Mouse (Mus musculus) gastrocnemius, postnatal 25 days (tissue): ENCODE data around the gene Utp20. TPM values are rescaled to one million over a fixed set of nuclear protein-coding genes. Genes with fewer than 3 reads are reported as not detected.
A peak's percentile ranks its signal among the peaks of the same experiment; 100 is the strongest.
"Not testable (repeated sequence)": the region's sequence is repeated elsewhere in the genome, so short reads cannot be mapped to it uniquely, and the experiment has no call there.

Experiments used
- DNase-seq: peaks from one replicate; pipeline ENCODE4 v3.0.0; 2022
- long read RNA-seq, 2 experiments: library from polyadenylated mRNA; stranded (forward); transcript quantifications; one replicate each; pipeline ENCODE4 v2.0.0; 2021
- total RNA-seq, 2 experiments: library from RNA; stranded (reverse); gene quantifications; 1 replicate in 1 of 2; 2 replicates in 1 of 2; pipeline ENCODE4 v1.2.3; 2021

The Utp20 gene
- total RNA-seq = 10 to 100 TPM in 1 of 2 experiments, 1 to 10 TPM in 1; 9.1 to 10.8 TPM
- long read RNA-seq, experiment 1 = 0 reads
- long read RNA-seq, experiment 2, partial matches to known transcripts = 1 of 1 reads
- long read RNA-seq, experiment 2, other reads (novel, unspliced or antisense) = 0 of 1 reads

DNA sequence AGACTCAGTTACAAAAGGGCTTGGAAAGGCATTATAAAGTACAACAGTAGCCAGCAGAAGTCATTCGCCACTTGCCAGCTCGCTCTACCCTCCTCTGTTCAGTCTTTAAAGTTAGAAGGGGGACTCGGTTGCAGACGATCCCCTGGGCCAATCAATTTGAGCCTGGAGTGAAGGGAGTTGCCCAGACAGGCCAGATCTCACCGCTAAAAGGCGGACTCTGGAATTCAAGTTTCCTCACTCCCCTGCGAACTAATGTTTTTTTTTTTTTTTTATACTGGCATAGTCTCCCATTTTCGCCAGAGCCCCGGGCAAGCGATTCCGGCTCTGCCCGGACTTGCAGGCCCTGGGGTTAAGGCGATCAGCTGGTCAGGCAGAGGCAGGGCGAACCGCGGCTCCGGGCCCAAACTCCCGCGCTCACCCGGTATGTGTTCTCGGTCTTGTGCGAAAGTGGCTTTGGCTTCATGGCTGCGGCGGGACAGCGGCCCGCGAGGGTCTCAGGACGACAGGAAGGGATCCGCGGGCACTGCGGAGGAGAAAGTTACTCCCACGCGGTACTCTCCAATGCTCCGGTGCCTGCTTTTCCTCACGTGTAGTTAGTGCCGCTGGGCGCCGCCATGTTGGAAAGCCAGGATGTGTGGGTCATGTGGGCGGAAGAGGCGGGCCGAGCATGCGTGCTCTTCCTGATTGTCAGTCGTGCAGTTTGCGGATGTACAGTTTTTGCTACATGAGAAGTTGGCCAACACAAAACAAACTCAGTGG, at the start of gene Utp20:
Utp20 (minus strand) TSS at position 617 of the 759 bp plus-strand sequence.
- DNase-seq = peak; percentile 68

DNA sequence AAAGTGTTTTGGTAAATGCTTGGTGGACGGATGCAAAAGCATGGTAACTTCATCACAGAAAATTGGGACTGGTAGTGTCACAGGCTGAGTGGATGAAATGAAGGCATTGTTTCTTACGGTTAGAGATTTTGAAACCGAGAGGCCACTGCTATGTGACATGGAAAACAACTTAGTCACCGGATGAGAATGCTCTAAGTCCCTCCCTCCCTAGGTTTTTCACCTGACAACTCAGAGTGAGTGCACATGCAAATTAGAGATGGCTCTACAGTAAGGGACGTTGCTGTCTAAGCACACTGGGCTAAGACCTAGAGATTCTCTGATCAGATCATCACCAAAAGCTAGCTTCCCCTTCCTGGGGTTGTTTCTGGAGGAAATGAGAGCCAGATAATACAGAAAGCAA, 48.3 kb upstream of the Utp20 start:
- no peak for DNase-seq

DNA sequence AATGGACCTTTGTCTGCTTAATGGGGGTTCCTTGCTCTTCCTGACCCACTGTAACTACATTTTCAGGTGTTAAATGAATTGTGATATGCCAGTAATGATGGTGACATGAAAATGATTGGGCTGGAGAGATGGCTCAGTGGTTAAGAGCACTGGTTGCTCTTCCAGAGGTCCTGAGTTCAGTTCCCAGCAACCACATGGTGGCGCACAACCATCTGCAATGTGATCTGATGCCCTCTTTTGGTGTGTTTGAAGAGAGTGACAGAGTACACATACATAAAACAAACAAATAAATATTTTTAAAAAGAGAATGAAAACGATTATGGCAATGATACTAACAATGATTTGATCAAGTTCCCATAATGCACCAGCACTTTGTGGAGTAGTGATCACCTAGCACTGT, 39.4 kb upstream of the Utp20 start:
- no peak for DNase-seq

DNA sequence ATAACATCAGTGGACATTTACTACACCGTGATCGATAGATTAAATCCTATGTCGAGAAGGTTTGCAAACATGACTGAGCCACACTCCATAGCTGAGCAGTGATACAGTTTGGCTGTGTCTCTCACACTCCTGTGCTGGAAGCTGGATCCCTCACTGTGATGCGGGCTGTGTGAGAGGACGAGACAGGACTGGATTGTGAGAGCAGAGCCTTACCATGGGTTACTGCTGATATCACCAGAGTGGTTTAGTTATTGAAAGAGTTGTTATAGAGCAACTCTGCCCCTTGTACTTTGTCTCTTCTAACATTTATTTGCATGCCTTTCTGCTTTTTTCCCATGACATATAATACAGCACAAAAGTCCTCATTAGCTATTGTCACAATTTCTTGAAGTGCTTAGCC, 35.7 kb upstream of the Utp20 start:
- no peak for DNase-seq

DNA sequence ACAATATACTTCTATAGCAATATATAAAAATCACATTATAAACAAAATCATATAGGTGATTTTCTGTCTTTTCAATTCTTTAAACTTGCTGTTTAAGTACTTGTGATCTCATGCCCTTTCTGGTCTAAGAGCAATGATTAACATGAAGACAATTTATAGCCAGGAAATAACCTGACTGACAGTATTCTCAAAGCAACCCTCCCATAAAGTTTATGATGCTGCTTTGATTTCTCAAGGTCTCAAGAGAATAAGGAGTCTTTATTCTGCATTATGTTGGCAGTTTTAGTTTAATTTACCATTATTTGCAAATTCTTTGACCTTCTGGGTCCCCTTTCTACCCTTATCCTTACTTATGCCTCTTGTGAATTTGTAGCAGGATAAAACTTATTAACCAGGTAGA, 34.8 kb upstream of the Utp20 start:
- DNase-seq = no peak

DNA sequence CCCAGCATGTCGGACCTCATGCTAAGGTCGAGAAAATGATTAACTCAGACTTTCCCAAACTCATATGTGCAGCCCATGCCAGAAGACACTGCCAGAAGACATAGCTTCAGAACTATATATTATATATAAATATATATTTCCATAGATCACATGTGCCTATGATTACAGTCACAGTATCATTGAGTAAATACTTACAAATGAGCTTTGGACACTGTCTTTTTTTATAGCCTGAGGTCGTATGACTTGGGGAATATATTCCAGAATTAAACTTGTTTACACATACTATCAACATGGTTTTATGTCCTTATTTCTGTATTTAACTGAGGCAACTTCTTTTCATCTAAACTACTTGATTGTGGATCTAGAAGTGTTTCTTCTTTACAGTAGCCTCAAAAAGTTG, 34.3 kb upstream of the Utp20 start:
- DNase-seq = no peak

DNA sequence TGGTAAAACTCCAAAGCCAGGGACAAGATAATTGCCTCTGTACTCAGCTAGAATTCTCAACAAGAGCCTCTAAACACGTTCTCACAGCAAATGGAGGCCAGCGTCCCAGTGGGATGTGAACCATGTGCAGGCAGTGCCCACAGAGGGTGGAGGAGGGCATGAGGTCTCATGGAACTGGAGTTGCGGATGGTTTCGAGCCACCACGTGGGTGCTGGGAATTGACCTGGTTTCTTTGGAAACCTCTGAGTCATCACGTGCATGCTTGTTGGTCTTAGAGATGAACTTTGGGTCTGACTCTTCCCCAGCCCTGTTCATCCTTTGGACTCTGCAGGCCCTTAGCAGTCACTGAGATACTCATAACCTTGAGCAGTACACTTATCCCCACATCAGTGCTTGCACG, 26.7 kb upstream of the Utp20 start:
- DNase-seq = no peak

DNA sequence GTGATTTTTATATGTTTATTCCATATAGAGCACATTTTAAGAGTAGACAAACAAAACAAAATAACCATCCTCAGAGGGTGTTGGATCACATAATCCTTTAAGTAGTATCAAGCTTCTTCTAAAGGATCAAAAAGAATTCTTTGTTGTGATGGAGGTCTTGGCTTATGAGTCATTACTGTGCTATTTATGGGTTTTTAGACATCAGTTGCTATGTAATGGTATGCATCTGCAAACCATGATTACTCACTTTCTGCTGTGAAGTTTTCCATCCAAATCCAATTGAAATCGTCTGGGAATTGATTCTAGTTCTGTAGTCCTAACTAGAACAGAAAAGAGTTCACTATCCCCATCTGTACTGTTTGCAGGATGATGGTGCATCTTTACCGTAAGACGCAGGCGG, 23.4 kb upstream of the Utp20 start:
- DNase-seq = no peak

DNA sequence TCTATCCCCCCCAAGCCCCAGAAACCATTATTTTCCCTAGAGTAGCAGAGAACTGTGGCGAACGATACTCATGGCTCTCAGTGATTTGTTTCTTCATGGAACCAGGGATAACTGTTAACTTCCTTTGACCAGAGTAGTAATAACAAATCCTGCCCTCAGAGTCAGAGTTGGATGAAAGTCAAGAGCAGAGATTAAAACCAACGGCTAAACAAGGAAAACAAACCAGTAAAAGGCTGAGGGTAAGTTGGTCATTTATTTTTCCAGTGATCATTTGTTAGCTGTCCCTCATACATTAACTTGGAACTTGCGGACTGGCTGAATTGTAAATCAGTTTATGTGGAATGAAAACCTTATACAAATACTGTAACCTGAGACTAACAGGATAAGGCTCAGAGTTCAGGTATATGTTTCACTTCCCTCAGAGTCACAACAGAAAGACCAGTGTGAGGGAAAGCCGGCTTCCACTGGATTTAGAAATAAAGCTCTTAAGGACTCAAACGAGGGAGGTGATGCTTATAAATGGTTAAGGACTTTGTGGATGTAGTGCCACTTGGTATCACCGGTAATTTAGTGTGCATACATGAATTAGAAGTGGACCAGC, 22.4 kb upstream of the Utp20 start:
- DNase-seq = no peak

DNA sequence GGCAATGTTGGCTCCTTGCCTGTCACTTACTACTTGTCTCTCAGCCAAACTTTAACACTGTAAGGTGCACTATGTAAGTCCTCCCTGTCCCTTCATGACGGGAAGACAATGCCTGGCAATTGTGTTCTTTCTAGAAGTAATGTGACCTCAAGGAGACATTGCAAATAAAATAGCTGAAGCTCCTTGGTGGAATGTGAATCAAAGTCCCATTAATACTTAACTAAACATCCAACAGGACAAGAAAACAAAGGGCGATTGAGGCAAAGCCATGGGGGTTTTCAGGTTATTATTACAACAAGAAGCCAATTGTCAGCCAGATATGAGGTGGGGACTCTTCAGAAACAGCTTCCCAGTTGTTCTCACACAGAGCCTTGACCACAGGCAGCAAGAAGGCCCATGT, 7.6 kb upstream of the Utp20 start:
- DNase-seq = no peak

DNA sequence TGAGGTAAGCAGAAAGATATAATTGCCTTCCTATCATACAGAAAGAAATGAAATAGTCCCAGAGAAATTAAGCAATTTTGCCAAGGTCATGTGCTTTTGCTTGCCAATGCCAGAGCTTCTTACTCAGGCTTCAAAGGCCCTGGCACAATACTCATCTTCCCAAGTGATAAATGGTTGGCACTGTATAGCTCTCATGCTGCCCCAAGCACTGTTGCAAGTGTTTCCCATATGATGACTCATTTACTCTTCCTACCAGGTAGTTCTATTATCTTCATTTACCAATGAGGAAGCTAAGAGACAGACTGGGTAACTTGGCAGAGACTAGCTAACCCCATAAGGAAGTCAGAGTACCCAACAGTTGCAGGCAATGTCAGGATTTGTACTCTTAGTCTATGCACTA, 1.8 kb upstream of the Utp20 start:
- DNase-seq = no peak

DNA sequence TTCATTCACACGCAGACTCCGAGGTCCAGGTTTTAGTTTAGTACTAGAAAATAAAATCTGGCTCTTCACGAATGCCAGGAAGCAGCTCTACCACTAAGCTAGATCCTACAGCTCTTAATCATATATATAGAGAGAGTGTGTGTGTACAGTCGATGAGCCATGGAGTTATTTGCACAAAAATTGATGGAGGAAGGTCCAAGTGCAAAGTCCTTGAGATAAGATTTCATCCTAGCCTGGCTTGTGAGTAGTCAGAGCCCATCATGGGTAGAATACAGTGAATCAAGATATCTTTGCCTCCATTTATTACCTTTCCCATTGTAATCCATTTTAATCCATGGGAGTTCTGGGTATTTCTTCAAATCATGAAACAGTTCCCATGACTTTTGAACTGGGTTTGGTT, 992 bp upstream of the Utp20 start:
- no peak for DNase-seq

DNA sequence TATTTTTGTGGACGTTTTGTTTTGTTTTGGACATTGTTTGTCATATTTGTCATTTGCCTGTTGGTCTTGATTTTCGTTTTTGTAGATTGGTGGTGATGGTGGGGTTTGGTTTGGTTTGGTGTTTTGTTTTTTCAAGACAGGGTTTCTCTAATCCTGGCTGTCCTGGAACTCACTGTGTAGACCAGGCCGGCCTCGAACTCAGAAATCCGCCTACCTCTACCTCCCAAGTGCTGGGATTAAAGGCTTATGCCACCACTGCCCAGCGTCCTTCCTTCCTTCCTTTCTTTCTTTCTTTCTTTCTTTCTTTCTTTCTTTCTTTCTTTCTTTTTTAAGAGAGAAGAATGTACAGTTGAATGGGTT, 323 bp upstream of the Utp20 start:
- DNase-seq = not testable (repeated sequence)

DNA sequence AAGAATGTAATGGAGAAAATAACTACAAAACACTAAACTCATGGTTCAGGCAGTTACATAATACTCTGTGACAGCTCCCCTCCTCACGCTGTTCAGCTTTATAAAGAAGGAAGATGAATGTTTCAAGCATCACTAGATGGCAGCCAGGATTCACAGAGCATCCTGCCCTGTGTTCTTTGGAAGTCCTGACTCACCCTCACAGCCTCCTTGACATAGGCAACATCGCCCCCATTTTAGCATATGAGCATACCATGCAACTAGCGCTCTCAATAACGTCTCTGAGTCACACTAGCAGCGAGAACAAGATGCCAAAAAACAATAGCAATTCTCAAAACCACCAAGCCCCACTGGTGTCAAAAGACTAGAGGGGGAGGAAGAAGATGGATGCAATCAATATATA, 9.3 kb downstream of the Utp20 start:
- no peak for DNase-seq

DNA sequence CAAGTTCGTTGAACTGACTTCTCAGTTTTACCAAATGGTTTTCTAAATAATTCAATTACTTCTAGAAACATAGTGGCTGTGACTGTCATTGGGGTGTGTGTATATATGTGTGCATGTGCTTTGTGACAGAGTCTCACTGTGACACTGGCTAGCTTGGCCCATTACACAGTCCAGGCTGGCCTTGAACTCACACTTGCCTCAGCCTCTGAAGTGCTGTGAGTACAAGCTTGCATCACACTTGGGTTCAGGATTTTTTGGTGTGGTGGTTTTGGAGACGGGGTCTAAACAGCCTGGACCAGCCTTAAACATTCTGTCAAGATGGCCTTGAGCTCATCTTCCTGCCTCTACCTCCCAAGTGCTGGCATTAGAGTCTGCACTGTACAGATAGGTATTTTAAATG, 11.3 kb downstream of the Utp20 start:
- no peak for DNase-seq

DNA sequence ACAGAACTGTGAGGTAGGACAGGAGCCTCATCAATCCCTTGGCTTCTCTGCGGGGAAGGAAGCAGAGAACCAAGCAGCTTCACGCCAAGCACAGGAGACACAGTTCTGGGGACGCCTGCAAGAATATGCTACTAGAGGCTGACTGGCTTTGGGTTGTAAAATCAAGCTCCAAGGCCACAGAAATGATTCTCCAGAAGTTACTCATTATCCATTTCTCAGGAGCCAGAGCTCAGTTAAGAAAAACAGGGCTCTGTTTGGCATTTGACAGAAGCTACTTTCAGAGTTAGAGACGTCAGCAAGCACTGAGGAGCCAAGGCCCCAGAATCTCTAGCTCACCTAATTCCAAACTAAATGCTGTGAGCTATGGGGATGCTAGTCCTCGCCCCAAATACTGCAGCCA, 14.9 kb downstream of the Utp20 start:
- no peak for DNase-seq

DNA sequence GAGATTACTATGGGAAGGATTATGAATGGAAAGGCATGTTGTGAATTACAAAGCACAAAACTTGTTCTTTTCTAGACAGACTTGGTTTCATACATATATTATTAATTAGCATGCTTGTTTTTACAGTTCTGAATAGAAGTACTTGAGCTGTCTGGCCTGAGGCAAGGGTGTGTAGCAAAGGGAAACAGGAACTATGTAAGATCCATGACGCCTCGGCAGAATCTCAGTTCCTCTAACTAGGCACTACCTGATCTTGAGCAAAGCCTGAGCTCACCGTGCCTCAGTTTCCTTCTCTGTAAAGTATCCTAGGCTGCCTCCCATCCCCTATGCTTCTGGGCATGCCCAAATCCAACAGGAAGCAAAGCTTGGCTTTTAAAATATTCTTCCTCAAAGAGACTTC, 24.4 kb downstream of the Utp20 start:
- DNase-seq = no peak

DNA sequence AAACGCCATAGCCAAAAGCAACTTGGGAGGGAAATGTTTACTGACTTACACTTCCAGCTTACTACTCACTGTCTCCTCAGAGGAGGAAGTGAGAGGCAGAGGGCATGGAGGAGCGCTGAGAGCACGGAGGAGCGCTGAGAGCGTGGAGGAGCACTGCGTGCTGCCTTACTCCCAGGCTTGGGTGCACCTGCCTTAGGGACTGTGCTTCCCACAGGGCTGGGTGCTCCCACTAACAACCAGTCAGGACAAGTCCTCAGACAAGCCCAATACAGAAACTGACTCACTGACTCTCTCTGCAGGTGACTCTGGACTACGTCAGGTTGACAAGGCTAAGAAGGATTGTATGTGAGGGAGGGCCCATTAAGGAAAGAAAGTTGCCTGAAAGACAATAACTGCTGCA, 27.2 kb downstream of the Utp20 start:
- no peak for DNase-seq

DNA sequence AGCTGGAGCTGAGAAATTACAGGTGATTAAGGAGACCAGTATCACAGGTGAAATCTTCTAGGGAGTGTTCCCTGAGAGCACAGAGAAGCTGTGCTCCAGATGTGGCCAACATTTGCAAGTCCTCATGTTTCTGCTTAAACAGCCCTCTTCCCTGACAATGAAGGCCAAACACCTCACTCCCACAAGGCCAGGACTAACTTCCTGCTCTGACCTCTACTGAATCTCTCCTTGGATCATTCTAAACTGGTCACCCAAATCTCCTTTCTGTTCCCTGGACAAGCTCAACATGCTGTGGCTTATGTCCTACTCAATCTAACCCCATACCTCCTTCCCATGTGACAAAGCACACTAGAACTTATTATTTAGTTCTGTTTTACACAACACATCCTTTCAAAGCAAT, 29.2 kb downstream of the Utp20 start:
- DNase-seq = no peak

DNA sequence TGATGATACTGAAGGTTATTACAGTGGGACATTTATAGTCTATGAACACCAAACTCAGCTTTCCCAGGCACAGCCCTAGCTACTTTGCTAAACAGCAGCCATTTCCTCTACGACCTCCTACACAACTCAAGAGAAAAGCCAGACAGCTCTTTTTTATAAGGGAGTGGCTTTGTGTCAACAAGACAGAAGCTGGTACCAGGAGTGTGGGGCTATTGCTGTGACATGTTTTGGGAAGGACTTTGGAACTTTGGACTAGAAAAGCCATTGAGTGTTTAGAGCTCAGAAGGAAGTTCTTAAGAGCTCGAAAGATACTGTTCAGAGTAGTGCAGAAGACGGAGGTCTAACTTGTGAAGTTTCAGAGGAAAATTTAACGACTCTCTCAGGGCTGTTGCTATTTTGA, 29.7 kb downstream of the Utp20 start:
- no peak for DNase-seq

DNA sequence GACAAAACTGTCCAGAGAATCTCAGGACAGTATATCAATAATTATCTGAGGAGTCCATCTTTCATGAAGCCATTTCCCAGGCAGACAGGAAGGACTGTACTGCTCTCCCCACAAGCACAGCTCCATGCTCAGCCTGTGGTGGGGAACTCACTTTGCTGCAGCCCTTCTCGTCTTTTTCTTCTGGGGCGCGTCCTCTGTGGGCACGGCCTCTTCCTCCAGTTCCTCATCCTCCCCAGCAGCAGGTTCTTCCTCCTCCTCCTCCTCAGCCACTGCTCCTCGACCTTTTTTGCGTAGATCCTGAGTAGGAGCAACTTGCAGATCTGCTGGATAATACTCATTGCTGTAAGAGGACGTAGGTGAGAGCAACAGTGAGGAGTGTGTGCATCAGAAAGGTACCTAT, 31.4 kb downstream of the Utp20 start:
- DNase-seq = no peak

DNA sequence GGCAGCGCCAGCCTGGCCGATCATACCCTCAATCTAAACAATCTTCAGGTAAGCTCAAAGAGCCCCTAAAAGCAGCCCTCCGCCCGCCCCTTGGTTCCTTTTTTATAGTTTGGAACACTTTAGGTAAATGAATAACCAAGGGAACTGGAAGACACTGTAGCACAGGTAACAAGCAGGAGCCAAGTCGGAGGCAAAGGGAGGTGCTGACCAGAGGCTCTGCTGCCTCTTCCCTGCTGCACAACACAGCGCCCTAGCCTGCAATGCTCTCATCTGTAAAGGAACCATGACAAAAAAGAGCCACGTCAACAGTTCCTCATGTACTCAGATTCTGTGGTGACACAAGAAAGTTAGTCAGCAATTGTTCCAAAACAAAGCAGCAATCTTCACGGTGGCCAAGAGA, 32.0 kb downstream of the Utp20 start:
- DNase-seq = no peak

DNA sequence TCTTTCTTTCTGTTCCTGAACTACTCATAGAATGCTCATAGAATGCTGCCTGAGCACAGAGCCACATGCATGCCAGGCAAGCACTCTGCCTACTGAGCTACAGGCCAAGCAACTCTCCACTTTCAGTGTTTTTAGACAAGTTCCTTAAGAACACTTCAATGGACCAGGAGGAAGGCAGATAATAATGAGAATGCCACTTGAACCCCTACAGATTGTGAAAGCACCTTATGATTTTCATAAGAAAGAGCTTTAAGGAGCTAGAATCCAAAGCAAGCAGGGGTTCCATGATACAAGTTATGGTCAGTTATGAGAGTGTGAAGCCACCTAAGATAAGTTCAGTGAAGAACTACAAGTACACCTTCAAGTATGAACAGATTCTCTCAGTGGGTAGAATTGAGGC, 32.9 kb downstream of the Utp20 start:
- DNase-seq = no peak

DNA sequence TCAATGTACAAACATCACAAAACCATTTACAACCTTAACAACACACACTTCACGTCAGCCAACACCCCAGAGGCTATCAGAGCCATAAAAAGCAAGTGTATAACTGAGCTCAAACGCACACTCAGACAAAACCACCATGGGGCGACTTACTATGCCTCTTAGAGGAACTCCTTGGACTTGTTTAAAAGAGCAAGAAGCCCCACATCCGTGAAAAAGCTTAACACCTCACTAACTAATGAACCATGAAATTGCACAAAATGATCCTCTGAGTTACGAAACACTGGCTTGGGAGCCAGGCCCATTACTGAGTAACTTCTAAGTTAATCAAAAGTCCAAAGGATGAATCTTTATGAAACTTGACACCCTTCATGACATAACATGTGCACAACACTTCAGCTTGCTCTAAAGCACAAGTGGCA, 42.1 kb downstream of the Utp20 start:
- DNase-seq = no peak
